Mouse (Mus musculus): Measurements from ENCODE around the gene Trim31. TPM values are rescaled to one million over a fixed set of nuclear protein-coding genes. Genes with fewer than 3 reads are reported as not detected.

Gene Trim31
- polyA plus RNA-seq, 1 experiment from 2014 or later = not detected

GRCm38 (mm10) chr17:36915076-36915475 lies 17.2 kb downstream of the Trim31 start:
- ATAC-seq = no peak
- in situ Hi-C loops (cut with MboI; ENCODE audit: low pct_unique_long_range_greater_than_20kb) = no loop called here
- H3K27me3 ChIP-seq = peaks cover under 1% of the 10 kb centered on the region
- POLR2A ChIA-PET = interaction anchor here (1.2 kb wide), 1 partner anchor 131 kb away, joined by 3 read pairs; no protein-coding TSS in a partner anchor
- CTCF ChIA-PET = interaction anchor here (1.1 to 7.7 kb wide), 12 partner anchors 10 to 133 kb away, joined by 3 to 51 read pairs (median 10); partner anchors contain the start of genes Trim31 and Trim40
- peak; percentile 59 for TF ChIP-seq CTCF (IDR thresholded peaks at IDR 0.05)
- DNase-seq (ENCODE audit: low read depth, low spot score) = no peak

- no peak for TF ChIP-seq CTCF (IDR thresholded peaks at IDR 0.05)
- DNase-seq (ENCODE audit: low read depth, low spot score) (no peak), ATAC-seq (no peak)
- ChIA-PET CTCF (interaction anchor here (1.6 to 1.9 kb wide), 2 partner anchors 19 to 28 kb away, joined by 3 to 6 read pairs; no protein-coding TSS in a partner anchor), POLR2A (interaction anchor here (0.6 kb wide), 1 partner anchor 69 kb away, joined by 3 read pairs; no protein-coding TSS in a partner anchor)
- in situ Hi-C loops (cut with MboI; ENCODE audit: low pct_unique_long_range_greater_than_20kb) = loop anchor here (5.0 kb wide), 1 partner anchor 82 kb away; the partner anchor contains the start of gene Zfp57
- H3K27me3 ChIP-seq = no peaks in the 10 kb centered on the region
Measured at GRCm38 (mm10) chr17:36920239-36920638, 22.3 kb downstream of the Trim31 start.

- in situ Hi-C loops (cut with MboI; ENCODE audit: low pct_unique_long_range_greater_than_20kb) = loop anchor here (5.0 kb wide), 1 partner anchor 80 kb away; the partner anchor contains the start of gene Zfp57
- CTCF ChIA-PET = interaction anchor here (1.1 to 1.9 kb wide), 5 partner anchors 9 to 160 kb away, joined by 3 to 11 read pairs (median 3); partner anchors contain the start of gene Trim31
- DNase-seq (ENCODE audit: low read depth, low spot score) = no peak
- no peaks in the 10 kb centered on the region for H3K27me3 ChIP-seq
- POLR2A ChIA-PET = interaction anchor here (0.5 to 0.6 kb wide), 2 partner anchors 119 to 997 kb away, joined by 3 to 4 read pairs; no protein-coding TSS in a partner anchor
- TF ChIP-seq CTCF (IDR thresholded peaks at IDR 0.05) = no peak
- no peak for ATAC-seq
Measured at GRCm38 (mm10) chr17:36922715-36923114, 24.8 kb downstream of the Trim31 start.

- H3K27me3 ChIP-seq = no peaks in the 10 kb centered on the region
- in situ Hi-C loops (cut with MboI; ENCODE audit: low pct_unique_long_range_greater_than_20kb) = loop anchor here (5.0 kb wide), 1 partner anchor 79 kb away; the partner anchor contains the start of gene Zfp57
- ATAC-seq (no peak), DNase-seq (ENCODE audit: low read depth, low spot score) (no peak)
- CTCF ChIA-PET = interaction anchor here (0.9 to 1.9 kb wide), 6 partner anchors 10 to 159 kb away, joined by 3 to 11 read pairs (median 3); partner anchors contain the start of gene Trim31
- TF ChIP-seq CTCF (IDR thresholded peaks at IDR 0.05) = no peak
- POLR2A ChIA-PET = interaction anchor here (0.7 kb wide), 1 partner anchor 130 kb away, joined by 3 read pairs; no protein-coding TSS in a partner anchor
Measured at GRCm38 (mm10) chr17:36923491-36923890, 25.6 kb downstream of the Trim31 start.

- in situ Hi-C loops (cut with MboI; ENCODE audit: low pct_unique_long_range_greater_than_20kb) = no loop called here
- no peak for TF ChIP-seq CTCF (IDR thresholded peaks at IDR 0.05)
- H3K27me3 ChIP-seq = no peaks in the 10 kb centered on the region
- ATAC-seq (no peak), DNase-seq (ENCODE audit: low read depth, low spot score) (no peak)
- CTCF ChIA-PET = no interaction called here
- POLR2A ChIA-PET = no interaction called here
Measured at GRCm38 (mm10) chr17:36927496-36928120, 29.7 kb downstream of the Trim31 start.

- in situ Hi-C loops (cut with MboI; ENCODE audit: low pct_unique_long_range_greater_than_20kb) = no loop called here
- ATAC-seq = no peak
- ChIA-PET POLR2A (interaction anchor here (0.6 kb wide), 1 partner anchor 1008 kb away, joined by 4 read pairs; no protein-coding TSS in a partner anchor), CTCF (interaction anchor here (1.2 to 1.8 kb wide), 3 partner anchors 9 to 68 kb away, joined by 3 to 6 read pairs (median 4); no protein-coding TSS in a partner anchor)
- no peak for TF ChIP-seq CTCF (IDR thresholded peaks at IDR 0.05)
- H3K27me3 ChIP-seq = no peaks in the 10 kb centered on the region
- DNase-seq (ENCODE audit: low read depth, low spot score) = no peak
Measured at GRCm38 (mm10) chr17:36929236-36929932, 31.5 kb downstream of the Trim31 start.

DNA sequence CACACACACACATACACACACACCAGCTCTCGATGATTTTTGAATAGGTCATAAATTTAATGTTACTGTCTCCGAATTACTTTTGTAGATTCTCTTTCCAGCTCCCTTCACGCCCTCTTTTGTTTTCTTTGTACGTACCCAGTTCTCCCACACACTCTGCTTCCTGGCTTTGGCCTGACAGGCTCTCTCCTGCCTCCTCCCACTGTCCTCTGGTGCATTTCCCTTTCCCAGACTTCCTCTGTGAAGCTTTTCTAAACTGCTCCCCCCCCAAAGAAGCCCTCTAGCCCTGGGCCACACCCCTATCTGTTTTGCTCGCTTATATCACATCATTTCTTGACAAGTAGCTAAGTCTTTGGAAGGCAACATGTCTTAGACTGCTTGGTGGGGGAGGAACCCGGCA lies 32.3 kb downstream of the Trim31 start:
- DNase-seq (ENCODE audit: low read depth, low spot score) (no peak), ATAC-seq (no peak)
- H3K27me3 ChIP-seq = no peaks in the 10 kb centered on the region
- CTCF ChIA-PET = interaction anchor here (1.2 to 2.5 kb wide), 4 partner anchors 9 to 66 kb away, joined by 3 to 10 read pairs (median 5); no protein-coding TSS in a partner anchor
- in situ Hi-C loops (cut with MboI; ENCODE audit: low pct_unique_long_range_greater_than_20kb) = no loop called here
- POLR2A ChIA-PET = interaction anchor here (0.6 to 1.0 kb wide), 2 partner anchors 13 to 1009 kb away, joined by 3 to 4 read pairs; partner anchors contain the start of gene Rnf39
- TF ChIP-seq CTCF (IDR thresholded peaks at IDR 0.05) = no peak

GRCm38 (mm10) chr17:36931130-36931529 lies 33.2 kb downstream of the Trim31 start:
- no peaks in the 10 kb centered on the region for H3K27me3 ChIP-seq
- in situ Hi-C loops (cut with MboI; ENCODE audit: low pct_unique_long_range_greater_than_20kb) = no loop called here
- ChIA-PET CTCF (interaction anchor here (0.8 to 2.5 kb wide), 5 partner anchors 8 to 65 kb away, joined by 3 to 10 read pairs (median 3); no protein-coding TSS in a partner anchor), POLR2A (interaction anchor here (0.6 to 1.0 kb wide), 2 partner anchors 11 to 12 kb away, joined by 3 read pairs; partner anchors contain the start of gene Rnf39)
- no peak for TF ChIP-seq CTCF (IDR thresholded peaks at IDR 0.05)
- ATAC-seq (no peak), DNase-seq (ENCODE audit: low read depth, low spot score) (no peak)

- POLR2A ChIA-PET = no interaction called here
- H3K27me3 ChIP-seq = no peaks in the 10 kb centered on the region
- in situ Hi-C loops (cut with MboI; ENCODE audit: low pct_unique_long_range_greater_than_20kb) = no loop called here
- DNase-seq (ENCODE audit: low read depth, low spot score) (peak; percentile 33), ATAC-seq (peak; percentile 95)
- CTCF ChIA-PET = interaction anchor here (1.0 to 2.5 kb wide), 2 partner anchors 17 to 25 kb away, joined by 3 to 10 read pairs; no protein-coding TSS in a partner anchor
- TF ChIP-seq CTCF (IDR thresholded peaks at IDR 0.05) = no peak
Measured at GRCm38 (mm10) chr17:36931806-36932205, 33.9 kb downstream of the Trim31 start.

GRCm38 (mm10) chr17:36938056-36938455 lies 40.1 kb downstream of the Trim31 start:
- ChIA-PET POLR2A (no interaction called here), CTCF (interaction anchor here (1.0 to 1.4 kb wide), 3 partner anchors 8 to 123 kb away, joined by 3 read pairs; no protein-coding TSS in a partner anchor)
- in situ Hi-C loops (cut with MboI; ENCODE audit: low pct_unique_long_range_greater_than_20kb) = no loop called here
- TF ChIP-seq CTCF (IDR thresholded peaks at IDR 0.05) = no peak
- DNase-seq (ENCODE audit: low read depth, low spot score) (peak; percentile 41), ATAC-seq (peak; percentile 51)
- H3K27me3 ChIP-seq = no peaks in the 10 kb centered on the region

Data from Patski (cell line).